Mouse (Mus musculus) megakaryocyte, adult 5-6 weeks (primary cell): ENCODE data around the gene Trp73. TPM values are rescaled to one million over a fixed set of nuclear protein-coding genes. Genes with fewer than 3 reads are reported as not detected.
A peak's percentile ranks its signal among the peaks of the same experiment; 100 is the strongest.

Source experiments
- ATAC-seq: 2 replicates; pipeline ENCODE4 v1.8.0; 2016; ENCODE audit warnings: mild to moderate bottlenecking, inconsistent platforms; ENCODE audit not compliant: poor library complexity, severe bottlenecking
- total RNA-seq, 2 experiments: library from RNA; stranded (forward) in 1 of 2; stranded (reverse) in 1 of 2; fragments of 153-499, 151-499 nt in 1 of 2; fragments of 221-1000, 200-1000 nt in 1 of 2; gene quantifications; 2 replicates each; pipeline versions ENCODE4 v1.2.3 to v1.2.4; 2015 to 2017

Gene Trp73
- total RNA-seq, 2 experiments from 2014 or later = not detected

DNA sequence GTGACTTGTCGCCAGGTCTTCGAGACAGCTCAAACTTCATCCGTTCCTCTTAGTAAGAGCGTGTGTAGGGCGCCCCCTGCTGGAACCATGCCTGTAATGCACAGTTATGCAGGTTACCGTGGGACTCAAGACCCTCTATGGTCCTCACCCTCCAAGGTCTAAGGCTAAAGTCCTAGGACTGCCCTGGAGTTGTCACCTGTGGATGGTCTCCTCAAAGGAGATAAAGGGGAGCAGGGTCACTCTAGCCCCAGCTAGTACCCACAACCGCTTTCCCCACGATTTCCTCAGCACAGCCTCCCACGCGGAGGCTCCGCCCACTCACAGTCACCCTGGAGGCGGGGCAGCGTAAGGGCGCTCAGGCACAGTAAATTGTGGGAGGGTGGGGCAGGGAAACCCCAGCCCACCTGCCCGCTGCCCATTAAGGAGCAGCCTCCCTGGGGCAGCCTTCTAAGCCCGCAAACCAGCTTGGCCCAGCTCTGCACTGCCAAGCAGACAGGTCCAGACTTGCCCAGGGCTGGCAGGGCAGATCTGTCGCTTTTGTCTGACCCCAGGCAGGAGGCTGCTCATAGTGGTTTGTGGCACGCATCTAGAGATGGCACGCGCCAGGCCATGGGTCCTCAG lies 34.5 kb downstream of the Trp73 start:
- ATAC-seq = peak; percentile 72

- no peak for ATAC-seq
These were observed 36.1 kb downstream of the Trp73 start for GRCm38 (mm10) chr4:154103912-154104311.

GRCm38 (mm10) chr4:154103386-154103785 lies 36.6 kb downstream of the Trp73 start:
- no peak for ATAC-seq

DNA sequence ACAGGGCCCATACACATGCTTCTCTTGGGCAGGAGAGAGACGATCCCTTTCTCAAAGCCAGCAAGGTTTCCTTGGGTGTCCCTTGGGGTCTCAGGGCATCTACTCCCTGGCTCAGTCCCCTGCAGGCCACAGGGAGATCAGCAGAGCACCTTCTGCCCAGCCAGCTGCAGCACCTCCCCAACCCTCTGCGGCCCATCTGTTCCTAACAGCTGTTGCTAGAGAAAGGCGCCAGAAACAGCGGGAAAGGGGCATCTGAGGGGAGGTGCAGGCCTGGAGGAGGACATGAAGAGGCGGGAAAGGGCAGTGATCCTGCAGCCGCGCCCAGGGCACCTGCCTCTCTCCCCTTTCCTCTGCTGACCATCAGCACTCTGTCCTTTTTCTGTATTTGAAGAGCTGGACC lies 40.6 kb downstream of the Trp73 start:
- no peak for ATAC-seq

DNA sequence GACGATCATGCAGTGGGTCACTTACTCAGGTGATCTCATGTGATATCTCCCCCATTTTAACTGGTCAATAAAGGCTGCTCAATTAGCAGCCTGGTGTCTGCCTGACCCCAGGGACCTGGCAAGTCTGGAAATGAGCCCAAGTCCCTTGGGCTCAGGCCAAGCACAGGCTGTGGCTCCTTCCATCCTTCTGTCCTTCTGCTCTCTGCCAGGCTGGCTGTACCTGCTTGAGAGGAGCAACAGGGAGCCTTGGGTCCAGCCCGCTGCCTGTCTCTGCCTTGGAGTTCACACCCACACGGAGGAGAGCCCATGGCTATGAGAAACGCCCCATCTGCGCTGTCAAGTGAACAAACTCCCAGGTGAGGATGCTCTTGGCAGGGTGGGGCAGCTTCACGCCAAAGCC lies 43.9 kb downstream of the Trp73 start:
- ATAC-seq = no peak

GRCm38 (mm10) chr4:154093210-154093609 lies 46.8 kb downstream of the Trp73 start:
- peak; percentile 66 for ATAC-seq

DNA sequence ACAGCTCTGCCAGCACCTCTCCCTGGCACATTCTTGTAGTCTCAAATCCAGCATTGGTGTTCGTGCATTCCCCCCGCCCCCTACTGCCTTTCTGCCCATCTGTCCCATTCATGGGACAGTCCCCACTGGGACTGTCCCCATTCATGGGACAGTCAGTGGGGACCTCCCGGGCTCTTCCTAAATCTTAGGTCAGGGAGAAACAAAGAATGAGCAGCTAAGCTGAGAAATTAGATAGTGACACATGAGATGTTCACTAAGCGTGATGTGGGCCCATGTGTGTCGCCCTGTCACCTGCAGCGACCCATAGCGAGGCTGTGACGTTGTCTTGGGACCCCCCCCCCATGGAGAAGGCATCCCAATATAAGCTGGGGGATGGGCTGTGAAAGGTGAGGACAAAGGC lies 48.7 kb downstream of the Trp73 start:
- no peak for ATAC-seq

GRCm38 (mm10) chr4:154089205-154089604 lies 50.8 kb downstream of the Trp73 start:
- ATAC-seq = no peak

GRCm38 (mm10) chr4:154086436-154086835 lies 53.6 kb downstream of the Trp73 start:
- ATAC-seq = no peak

- no peak for ATAC-seq
These were observed 54.2 kb downstream of the Trp73 start for GRCm38 (mm10) chr4:154085856-154086255.

GRCm38 (mm10) chr4:154081974-154082373 lies 58.0 kb downstream of the Trp73 start:
- no peak for ATAC-seq

GRCm38 (mm10) chr4:154081021-154081420 lies 59.0 kb downstream of the Trp73 start:
- ATAC-seq = no peak

DNA sequence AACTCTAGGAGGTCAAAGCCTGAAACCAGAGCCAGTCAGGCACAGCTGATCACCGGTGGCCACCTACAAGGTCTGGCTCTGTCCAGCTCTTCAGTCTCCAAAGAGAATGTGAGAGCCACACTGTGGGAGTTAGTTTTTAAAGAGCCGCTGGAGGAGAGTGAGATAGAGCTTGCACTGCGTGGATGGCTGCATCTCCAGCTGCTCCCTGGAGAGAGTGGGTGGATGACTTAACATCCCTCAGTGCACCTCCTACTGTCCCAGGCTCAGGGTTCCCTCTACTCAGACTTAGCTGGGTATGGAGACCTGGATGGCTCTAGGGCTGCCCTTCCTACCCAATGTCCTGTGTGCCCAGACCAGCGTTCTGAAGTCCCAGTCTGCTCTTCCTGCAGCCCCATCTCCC lies 59.8 kb downstream of the Trp73 start:
- ATAC-seq = no peak

GRCm38 (mm10) chr4:154071941-154072340 lies 68.1 kb downstream of the Trp73 start:
- ATAC-seq = no peak

DNA sequence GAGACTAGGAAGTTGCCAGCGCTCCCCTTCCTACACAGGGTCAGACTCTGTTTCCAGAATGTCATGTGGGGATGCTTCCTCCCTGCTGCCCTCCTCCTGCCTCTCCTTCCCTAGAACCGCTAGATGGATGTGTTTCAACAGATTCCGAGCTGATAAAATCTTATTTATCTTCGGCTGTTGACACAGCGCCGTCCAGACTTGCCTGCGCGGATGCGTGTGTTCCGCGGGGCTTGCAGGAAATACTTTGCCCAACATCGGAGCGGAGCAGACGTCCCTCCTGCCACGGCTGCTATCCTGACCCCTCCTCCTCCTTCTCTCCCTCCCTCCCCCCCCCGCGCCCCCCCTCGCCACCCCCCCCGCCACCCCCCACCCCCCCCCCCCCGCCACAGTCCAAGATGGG lies 68.5 kb downstream of the Trp73 start:
- no peak for ATAC-seq

GRCm38 (mm10) chr4:154070896-154071295 lies 69.1 kb downstream of the Trp73 start:
- no peak for ATAC-seq

GRCm38 (mm10) chr4:154064827-154065773 lies 74.9 kb downstream of the Trp73 start:
- ATAC-seq = peak; percentile 76

GRCm38 (mm10) chr4:154057696-154058095 lies 82.3 kb downstream of the Trp73 start:
- no peak for ATAC-seq

DNA sequence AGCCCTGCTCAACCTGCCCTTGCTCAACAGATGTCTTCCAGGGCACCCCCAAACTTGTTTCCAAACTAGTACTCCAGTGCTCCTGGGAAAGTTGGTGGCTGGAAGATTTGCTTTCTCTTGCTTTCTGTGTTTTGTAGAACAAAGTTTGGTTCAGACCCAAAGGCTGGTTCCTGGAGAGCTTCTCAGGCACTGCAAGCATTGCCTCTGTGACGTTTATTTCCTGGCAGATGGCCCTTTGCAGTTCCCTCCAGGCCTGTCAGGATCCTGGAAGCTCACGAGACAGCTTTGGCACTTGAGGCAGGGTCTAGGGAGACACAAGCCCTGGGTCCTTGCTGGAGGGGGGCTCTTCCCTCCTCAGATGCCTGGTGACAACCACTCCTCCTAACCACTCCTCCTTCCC lies 83.3 kb downstream of the Trp73 start:
- no peak for ATAC-seq

DNA sequence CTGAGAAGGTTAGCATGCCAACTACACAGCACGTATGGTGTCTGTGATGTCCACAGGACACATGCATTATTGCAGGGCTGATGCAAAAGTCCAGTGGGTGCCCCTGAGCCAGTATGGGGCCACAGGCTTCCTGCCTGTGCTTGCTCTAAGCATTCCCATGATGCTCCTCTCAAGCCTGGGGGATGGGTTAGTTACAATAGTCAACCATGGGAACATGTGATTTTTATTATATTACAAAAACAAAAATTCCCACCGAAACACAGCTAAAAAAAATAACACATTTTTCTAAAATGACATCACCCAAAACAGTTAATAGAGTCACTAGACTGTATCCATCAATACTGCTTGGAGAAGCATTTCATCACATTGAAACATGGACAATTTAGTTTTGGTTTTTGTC lies 84.0 kb downstream of the Trp73 start:
- ATAC-seq = no peak

DNA sequence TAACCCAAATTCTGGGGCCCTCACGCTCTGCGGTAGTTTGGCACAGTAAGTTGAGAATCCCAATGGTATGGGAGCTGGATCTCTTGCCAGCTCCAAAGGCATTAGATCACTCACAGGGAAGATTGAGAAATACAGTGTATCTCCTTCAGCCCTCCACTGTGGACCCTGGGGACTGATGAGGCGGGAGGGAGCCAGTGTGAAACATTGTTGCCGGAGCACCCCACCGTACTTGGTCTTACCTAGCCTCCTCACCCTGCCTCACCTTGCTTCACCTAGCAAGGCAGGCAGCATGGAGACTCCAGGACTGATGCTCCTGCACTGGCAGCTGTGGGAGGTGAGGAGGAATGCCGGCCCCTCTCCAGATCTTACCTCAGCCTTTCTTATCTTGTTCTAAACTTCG lies 84.5 kb downstream of the Trp73 start:
- no peak for ATAC-seq

DNA sequence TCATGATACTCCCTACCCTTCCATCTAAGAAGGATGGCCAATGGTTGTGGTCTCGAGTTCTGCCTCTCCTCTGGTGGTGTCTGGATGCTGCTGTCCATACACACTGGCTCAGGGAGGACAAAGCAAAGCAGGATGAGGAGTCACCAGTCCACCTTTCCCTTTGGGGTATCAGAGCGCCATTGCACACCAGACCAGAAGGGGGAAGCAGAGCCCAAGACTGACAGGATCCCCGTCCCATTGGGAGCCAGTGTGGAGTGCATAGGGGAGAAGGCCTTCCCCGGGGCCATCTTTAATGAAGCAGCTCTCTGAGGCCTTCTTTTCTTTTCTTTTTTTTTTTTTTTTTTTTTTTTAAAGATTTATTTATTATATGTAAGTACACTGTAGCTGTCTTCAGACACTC lies 86.9 kb downstream of the Trp73 start:
- no peak for ATAC-seq
